Mouse (Mus musculus) liver, embryonic 12.5 days (tissue): ENCODE measurements around the gene Eif1. TPM values are rescaled to one million over a fixed set of nuclear protein-coding genes. Genes with fewer than 3 reads are reported as not detected.
A peak's percentile ranks its signal among the peaks of the same experiment; 100 is the strongest.
"Not testable (repeated sequence)": the region's sequence is repeated elsewhere in the genome, so short reads cannot be mapped to it uniquely, and the experiment has no call there.

Experiments
- ATAC-seq: fragments of 200-750 bp; cut with Nextera tagmentation; 2 replicates; pipeline ENCODE4 v1.8.0; 2017; ENCODE audit warnings: moderate number of reproducible peaks, mild to moderate bottlenecking, moderate library complexity
- H3K27ac ChIP-seq: fragments of 300-500 bp; sonication (generic); 2 replicates; pipeline ENCODE4 v1.5.1; 2016; ENCODE audit warnings: mild to moderate bottlenecking
- H3K27me3 ChIP-seq: fragments of 300-500 bp; sonication (generic); replicated peaks from 2 replicates; pipeline ENCODE4 v1.6.1; 2016; ENCODE audit warnings: mild to moderate bottlenecking, moderate library complexity
- H3K36me3 ChIP-seq: fragments of 300-500 bp; sonication (generic); 2 replicates; pipeline ENCODE4 v1.6.1; 2016; ENCODE audit warnings: mild to moderate bottlenecking, moderate library complexity
- H3K4me1 ChIP-seq: fragments of 300-500 bp; sonication (generic); 2 replicates; pipeline ENCODE4 v1.6.1; 2016
- H3K4me2 ChIP-seq: fragments of 300-500 bp; sonication (generic); 2 replicates; pipeline ENCODE4 v1.6.1; 2016; ENCODE audit warnings: mild to moderate bottlenecking, moderate library complexity
- H3K4me3 ChIP-seq: fragments of 300-500 bp; sonication (generic); 2 replicates; pipeline ENCODE4 v1.5.1; 2016; ENCODE audit warnings: mild to moderate bottlenecking, moderate library complexity
- H3K9ac ChIP-seq: fragments of 300-500 bp; sonication (generic); 2 replicates; pipeline ENCODE4 v1.6.1; 2016; ENCODE audit warnings: mild to moderate bottlenecking, moderate library complexity
- H3K9me3 ChIP-seq: fragments of 300-500 bp; sonication (generic); replicated peaks from 2 replicates; pipeline ENCODE4 v1.6.1; 2016; ENCODE audit warnings: mild to moderate bottlenecking, moderate library complexity
- WGBS: fragments of 180-500 bp; shearing (Covaris S2); methylation state at CpG from one replicate; pipeline ENCODE4 v1.1.7; 2016; ENCODE audit not compliant: insufficient replicate concordance; 5-methylcytosine and 5-hydroxymethylcytosine counted together
- polyA plus RNA-seq: library from polyadenylated mRNA; unstranded; fragments of >200 nt; fragmentation: Nextera tagmentation; extraction: Ambion mirVana; gene quantifications from 2 replicates; pipeline ENCODE4 v1.2.1, GENCODE M21; 2016

The Eif1 gene
- polyA plus RNA-seq, 1 experiment from 2014 or later: 1,858 TPM

GRCm38 (mm10) chr11:100290235-100290634, 29.4 kb upstream of the Eif1 start:
- H3K4me3 ChIP-seq: no peak overlapping the region
- no peaks in the 10 kb centered on the region for H3K36me3 ChIP-seq
- no peak overlapping the region for H3K4me2 ChIP-seq
- no peak overlapping the region for H3K9ac ChIP-seq
- no peaks in the 10 kb centered on the region for H3K9me3 ChIP-seq
- no peak overlapping the region for H3K27ac ChIP-seq
- peaks cover 12% of the 10 kb centered on the region for H3K4me1 ChIP-seq
- H3K27me3 ChIP-seq: peaks cover 8% of the 10 kb centered on the region; the same call in 1 of the 2 replicates
- no peak for ATAC-seq
- 48% methylated on average over 5 of the region's 5 CpGs for WGBS

GRCm38 (mm10) chr11:100292884-100293283, 26.8 kb upstream of the Eif1 start:
- no peak overlapping the region for H3K4me2 ChIP-seq
- H3K9ac ChIP-seq: no peak overlapping the region
- no peak for ATAC-seq
- H3K4me1 ChIP-seq: peaks cover 14% of the 10 kb centered on the region
- H3K27me3 ChIP-seq: peaks cover 28% of the 10 kb centered on the region; the same call in 1 of the 2 replicates
- H3K27ac ChIP-seq: no peak overlapping the region
- 49% methylated on average over 6 of the region's 6 CpGs for WGBS
- H3K9me3 ChIP-seq: no peaks in the 10 kb centered on the region
- no peak overlapping the region for H3K4me3 ChIP-seq
- no peaks in the 10 kb centered on the region for H3K36me3 ChIP-seq

- WGBS: 5% methylated on average over 10 of the region's 10 CpGs
- no peak for ATAC-seq
- Histone ChIP-seq H3K27ac (no peak overlapping the region), H3K27me3 (peaks cover 28% of the 10 kb centered on the region; the same call in 1 of the 2 replicates), H3K9ac (no peak overlapping the region), H3K9me3 (no peaks in the 10 kb centered on the region), H3K4me3 (no peak overlapping the region), H3K4me1 (peaks cover 11% of the 10 kb centered on the region), H3K4me2 (no peak overlapping the region), H3K36me3 (no peaks in the 10 kb centered on the region)
These were observed 24.4 kb upstream of the Eif1 start for GRCm38 (mm10) chr11:100295308-100295707.

GRCm38 (mm10) chr11:100297801-100298200, 21.9 kb upstream of the Eif1 start:
- Histone ChIP-seq H3K36me3 (no peaks in the 10 kb centered on the region), H3K27ac (no peak overlapping the region), H3K27me3 (peaks cover 32% of the 10 kb centered on the region; the same call in 1 of the 2 replicates), H3K4me2 (peak overlapping the region; percentile 51), H3K9me3 (no peaks in the 10 kb centered on the region), H3K4me1 (peaks cover 8% of the 10 kb centered on the region), H3K9ac (no peak overlapping the region), H3K4me3 (peak overlapping the region; percentile 23; the same call in 1 of the 2 replicates)
- no peak for ATAC-seq
- WGBS: 23% methylated on average over 5 of the region's 5 CpGs

GRCm38 (mm10) chr11:100298274-100299036, 21.2 kb upstream of the Eif1 start:
- Histone ChIP-seq H3K4me2 (peak overlapping the region; percentile 51), H3K27me3 (peaks cover 32% of the 10 kb centered on the region; the same call in 1 of the 2 replicates), H3K9ac (no peak overlapping the region), H3K4me1 (peaks cover 8% of the 10 kb centered on the region), H3K9me3 (no peaks in the 10 kb centered on the region), H3K27ac (no peak overlapping the region), H3K36me3 (no peaks in the 10 kb centered on the region), H3K4me3 (peak overlapping the region; percentile 23; the same call in 1 of the 2 replicates)
- ATAC-seq: peak; percentile 58
- WGBS: 18% methylated on average over 18 of the region's 18 CpGs

GRCm38 (mm10) chr11:100300293-100300692, 19.4 kb upstream of the Eif1 start:
- Histone ChIP-seq H3K36me3 (no peaks in the 10 kb centered on the region), H3K9me3 (no peaks in the 10 kb centered on the region), H3K4me3 (no peak overlapping the region), H3K4me2 (0 out of 2 replicates have a peak overlapping the region, but pooled peaks have one; percentile 20), H3K27ac (no peak overlapping the region), H3K27me3 (peaks cover 33% of the 10 kb centered on the region; the same call in 1 of the 2 replicates), H3K9ac (no peak overlapping the region), H3K4me1 (peaks cover 6% of the 10 kb centered on the region)
- no peak for ATAC-seq
- WGBS: 5% methylated on average over 5 of the region's 5 CpGs

- no peak overlapping the region for H3K9ac ChIP-seq
- WGBS: 29% methylated on average over 5 of the region's 5 CpGs
These were observed 18.4 kb upstream of the Eif1 start for GRCm38 (mm10) chr11:100301292-100301691.

GRCm38 (mm10) chr11:100307900-100308299, 11.8 kb upstream of the Eif1 start:
- H3K36me3 ChIP-seq: no peaks in the 10 kb centered on the region
- 0 out of 2 replicates have a peak, but pooled peaks cover 7% of the 10 kb centered on the region for H3K27me3 ChIP-seq
- no peak for ATAC-seq
- no peaks in the 10 kb centered on the region for H3K9me3 ChIP-seq
- WGBS: 72% methylated on average over 5 of the region's 5 CpGs
- no peak overlapping the region for H3K9ac ChIP-seq
- H3K4me1 ChIP-seq: no peaks in the 10 kb centered on the region
- H3K27ac ChIP-seq: no peak overlapping the region
- H3K4me3 ChIP-seq: no peak overlapping the region
- no peak overlapping the region for H3K4me2 ChIP-seq

More at GRCm38 (mm10) chr11:100301292-100301691, 18.4 kb upstream of the Eif1 start:
- Histone ChIP-seq H3K4me2 (no peak overlapping the region), H3K4me3 (no peak overlapping the region), H3K4me1 (peaks cover 5% of the 10 kb centered on the region), H3K9me3 (no peaks in the 10 kb centered on the region), H3K36me3 (no peaks in the 10 kb centered on the region), H3K27ac (no peak overlapping the region), H3K27me3 (0 out of 2 replicates have a peak, but pooled peaks cover 26% of the 10 kb centered on the region)
- no peak for ATAC-seq

GRCm38 (mm10) chr11:100308672-100309071, 11.0 kb upstream of the Eif1 start:
- H3K4me1 ChIP-seq, H3K27ac ChIP-seq, H3K4me3 ChIP-seq, H3K9me3 ChIP-seq, H3K4me2 ChIP-seq, H3K27me3 ChIP-seq, H3K36me3 ChIP-seq, H3K9ac ChIP-seq, ATAC-seq: not testable (repeated sequence)
- 71% methylated on average over 5 of the region's 6 CpGs for WGBS

GRCm38 (mm10) chr11:100311656-100312055, 8.0 kb upstream of the Eif1 start:
- H3K36me3 ChIP-seq: no peaks in the 10 kb centered on the region
- no peaks in the 10 kb centered on the region for H3K27me3 ChIP-seq
- ATAC-seq: no peak
- no peak overlapping the region for H3K9ac ChIP-seq
- no peak overlapping the region for H3K27ac ChIP-seq
- no peaks in the 10 kb centered on the region for H3K9me3 ChIP-seq
- no peak overlapping the region for H3K4me3 ChIP-seq
- 54% methylated on average over 1 of the region's 1 CpGs for WGBS
- no peak overlapping the region for H3K4me2 ChIP-seq
- no peaks in the 10 kb centered on the region; the same call in 1 of the 2 replicates for H3K4me1 ChIP-seq

- Histone ChIP-seq H3K4me1 (peaks cover 2% of the 10 kb centered on the region), H3K9ac (no peak overlapping the region), H3K36me3 (no peaks in the 10 kb centered on the region), H3K27me3 (no peaks in the 10 kb centered on the region), H3K4me3 (no peak overlapping the region), H3K27ac (no peak overlapping the region), H3K4me2 (no peak overlapping the region), H3K9me3 (no peaks in the 10 kb centered on the region)
- WGBS: 47% methylated on average over 5 of the region's 5 CpGs
- no peak for ATAC-seq
These were observed 7.5 kb upstream of the Eif1 start for GRCm38 (mm10) chr11:100312096-100312679.

- Histone ChIP-seq H3K4me1 (peaks cover 14% of the 10 kb centered on the region), H3K4me2 (no peak overlapping the region), H3K36me3 (no peaks in the 10 kb centered on the region), H3K27ac (no peak overlapping the region), H3K9me3 (no peaks in the 10 kb centered on the region), H3K27me3 (no peaks in the 10 kb centered on the region), H3K9ac (no peak overlapping the region), H3K4me3 (no peak overlapping the region)
- ATAC-seq: no peak
- 80% methylated on average over 6 of the region's 6 CpGs for WGBS
These were observed 6.3 kb upstream of the Eif1 start for GRCm38 (mm10) chr11:100313424-100313823.
